Mouse (Mus musculus) embryonic fibroblast, embryonic 13.5 days (primary cell): ENCODE results near the gene Masp1.

ENCODE experiments used
- CTCF ChIP-seq: IDR thresholded peaks from 2 replicates; pipeline ENCODE4 v1.5.1; 2011; ENCODE audit warnings: mild to moderate bottlenecking, control low read depth, low read length, moderate library complexity, borderline replicate concordance; ENCODE audit not compliant: insufficient read depth
- POLR2A ChIP-seq: IDR thresholded peaks from 2 replicates; pipeline ENCODE4 v1.6.1; 2011; ENCODE audit warnings: low read depth, mild to moderate bottlenecking, control low read depth, low read length, moderate library complexity

GRCm38 (mm10) chr16:23529186-23529585 lies 8.6 kb upstream of the Masp1 start:
- TF ChIP-seq CTCF (no peak), POLR2A (no peak)
